Mouse (Mus musculus) kidney, postnatal 36 days (tissue): ENCODE data around the gene Amotl1.
A peak's percentile ranks its signal among the peaks of the same experiment; 100 is the strongest.
"Not testable (repeated sequence)": the region's sequence is repeated elsewhere in the genome, so short reads cannot be mapped to it uniquely, and the experiment has no call there.

ENCODE experiments used
- DNase-seq, 2 experiments: peaks; one replicate each; pipeline ENCODE4 v3.0.0; 2021 to 2022; ENCODE audit warnings: mixed read lengths in 2 of 2

Amotl1 gene

DNA sequence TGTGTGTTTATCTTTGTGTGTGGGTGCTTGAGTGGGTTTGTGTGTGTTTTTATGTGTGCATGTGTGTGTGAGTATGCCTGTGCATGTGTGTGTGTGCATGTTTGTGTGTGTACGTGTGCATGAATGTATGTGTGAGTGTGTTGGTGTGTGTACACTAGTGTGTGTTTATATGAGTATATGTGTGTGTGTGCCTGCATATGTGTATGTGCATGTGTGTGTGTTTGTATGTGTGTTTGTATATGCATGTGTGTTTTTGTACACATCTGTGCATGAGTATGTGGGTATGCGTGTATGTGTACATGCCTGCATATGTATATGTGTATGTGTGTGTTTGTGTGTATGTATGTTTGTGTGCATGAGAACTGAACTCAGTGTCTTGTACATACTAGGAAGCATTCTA lies 46.7 kb downstream of the Amotl1 start:
- DNase-seq = no peak

DNA sequence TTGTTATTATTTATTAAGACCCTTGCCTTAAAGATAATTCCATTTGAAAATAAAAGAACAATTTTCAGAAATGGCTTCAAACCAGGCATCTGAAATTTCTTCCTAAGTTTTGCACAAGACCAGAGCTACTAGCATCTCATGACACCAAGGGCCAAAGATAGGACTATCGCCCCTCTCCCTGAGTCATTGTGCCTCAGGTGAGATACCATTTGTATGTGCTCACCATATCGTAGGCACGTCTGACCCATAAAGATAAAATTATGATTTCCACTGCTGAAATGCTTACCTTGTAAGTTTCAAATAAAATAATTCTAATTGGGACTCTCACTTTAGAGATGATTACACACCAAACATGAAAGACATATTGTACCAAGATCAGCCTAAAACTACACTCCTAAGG lies 47.4 kb downstream of the Amotl1 start:
- DNase-seq = no peak

DNA sequence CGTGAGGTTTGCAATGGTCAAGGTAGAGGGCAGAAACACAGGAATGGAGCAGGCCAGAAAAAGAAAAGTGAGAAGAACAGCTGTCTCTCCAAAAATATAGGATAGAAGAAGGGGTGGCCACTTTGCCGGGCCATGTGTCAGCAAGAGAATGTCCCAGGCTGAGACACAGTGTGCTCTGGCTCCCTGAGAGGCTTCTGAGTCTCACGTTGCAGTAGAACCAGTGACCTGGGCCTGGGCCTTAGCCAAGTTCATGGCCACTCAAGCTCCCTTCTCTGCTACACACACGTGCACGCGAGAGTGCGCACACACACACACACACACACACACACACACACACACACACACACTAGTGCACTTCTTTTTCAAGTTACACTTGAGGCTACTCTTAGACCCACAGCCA lies 48.0 kb downstream of the Amotl1 start:
- DNase-seq = no peak

DNA sequence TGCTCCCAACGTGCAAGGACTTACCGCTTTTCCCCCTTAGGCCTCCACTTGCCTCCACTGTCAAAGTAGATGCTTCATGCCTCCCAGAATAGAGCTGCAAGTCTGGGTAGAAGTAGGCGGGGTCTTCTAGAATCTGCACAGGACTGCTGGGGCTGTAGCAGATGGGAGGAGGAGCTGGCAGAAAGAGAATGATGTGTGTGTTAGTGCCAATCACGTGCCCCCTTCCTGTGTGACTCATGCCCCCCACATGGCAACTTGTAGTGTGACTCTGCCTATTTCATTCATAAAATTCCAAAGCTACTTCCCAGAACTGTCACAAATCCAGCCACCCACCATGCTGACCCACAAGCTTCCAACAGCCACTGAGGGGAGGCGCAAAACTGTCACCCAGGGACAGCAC lies 48.4 kb downstream of the Amotl1 start:
- DNase-seq = no peak

DNA sequence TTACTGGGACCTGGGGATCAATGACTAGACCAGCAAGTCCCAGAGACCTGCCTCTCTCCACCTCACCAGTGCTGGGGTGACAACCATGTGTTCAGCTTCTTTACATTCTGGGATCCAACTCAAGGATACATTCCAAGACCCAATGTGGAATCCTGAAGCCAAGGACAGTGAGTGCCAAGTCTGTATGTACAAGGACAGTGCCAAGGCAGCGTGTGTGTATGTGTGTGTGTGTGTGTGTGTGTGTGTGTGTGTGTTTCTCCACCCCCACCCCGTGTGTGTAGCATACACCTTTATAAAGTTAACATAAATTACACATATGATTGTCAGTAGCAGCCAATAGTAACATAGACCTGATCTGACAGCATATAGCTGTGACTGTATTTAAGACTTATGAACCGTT lies 49.0 kb downstream of the Amotl1 start:
- DNase-seq = no peak

DNA sequence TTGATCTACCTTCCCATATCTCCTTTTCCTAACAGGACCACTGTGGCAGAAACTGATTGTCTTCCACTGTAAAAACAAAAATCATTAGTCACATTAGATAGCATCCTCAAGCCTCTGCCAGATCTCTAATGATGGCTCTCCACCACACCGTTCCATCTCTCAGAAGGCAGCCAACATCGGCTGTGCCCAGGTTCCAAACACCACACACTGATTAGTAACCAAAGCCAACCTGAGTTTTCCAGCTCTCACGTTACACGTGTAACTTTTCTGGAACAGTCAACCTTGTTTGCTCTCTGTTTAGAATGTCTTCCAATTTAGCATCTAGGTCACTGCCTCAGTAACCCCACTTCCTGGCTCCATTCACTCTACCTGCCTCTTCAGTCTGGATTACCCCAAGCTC lies 51.0 kb downstream of the Amotl1 start:
- DNase-seq = no peak

DNA sequence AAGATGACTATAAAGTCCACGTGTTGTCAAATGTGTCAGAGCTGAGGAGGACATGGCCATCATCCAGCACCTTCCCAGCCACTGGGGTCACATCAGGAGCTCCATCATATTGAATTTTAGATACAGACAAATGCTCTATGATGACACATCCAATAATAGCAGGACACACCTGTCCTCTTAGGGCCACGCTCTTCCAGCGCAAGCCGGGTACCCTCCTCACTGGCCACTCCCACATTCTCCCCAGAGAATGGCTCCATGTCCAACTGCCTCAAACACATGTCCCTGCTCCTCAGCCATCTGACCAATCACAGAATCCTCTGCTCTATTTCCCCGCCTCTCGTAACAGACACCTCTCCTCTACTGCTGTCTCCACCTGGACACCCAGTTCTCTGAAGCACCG lies 54.2 kb downstream of the Amotl1 start:
- DNase-seq = no peak

DNA sequence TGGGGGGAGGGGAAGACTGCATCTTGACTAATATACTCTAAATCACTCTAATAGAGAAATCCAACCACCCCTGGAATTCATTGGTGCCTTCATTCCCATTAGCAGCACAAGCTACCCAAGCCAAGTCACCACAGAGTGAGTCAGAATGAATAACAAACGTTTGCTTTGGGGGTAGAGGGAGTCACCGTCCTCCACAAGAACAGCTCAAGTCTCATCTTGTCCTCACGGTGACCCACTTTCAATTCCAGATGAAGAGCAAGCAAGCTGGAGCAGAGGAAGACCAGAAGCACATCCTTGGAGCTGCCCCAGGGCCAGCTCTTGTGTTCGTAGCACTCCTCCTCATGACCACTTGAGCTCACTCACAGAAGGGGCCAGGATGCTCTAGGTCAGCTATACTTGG lies 56.2 kb downstream of the Amotl1 start:
- DNase-seq = no peak

DNA sequence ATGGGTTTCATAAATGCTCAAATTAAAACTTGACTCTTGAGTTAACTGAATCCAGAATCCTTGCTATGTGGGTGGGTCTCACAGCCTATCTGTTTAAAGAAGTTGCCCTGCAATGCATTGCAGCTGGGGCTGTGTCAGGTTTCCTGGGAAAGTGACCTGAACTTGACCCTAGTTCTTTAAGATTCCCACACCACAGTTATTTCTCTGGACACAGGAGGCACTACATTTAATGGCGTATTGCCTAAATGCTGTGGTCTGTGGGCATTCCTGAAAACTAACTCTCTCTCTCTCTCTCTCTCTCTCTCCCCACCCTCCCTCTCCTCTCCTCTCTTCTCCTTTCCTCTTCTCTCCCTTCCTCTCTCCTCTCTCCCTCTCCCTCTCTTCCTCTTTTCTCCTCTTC lies 59.2 kb downstream of the Amotl1 start:
- no peak for DNase-seq

DNA sequence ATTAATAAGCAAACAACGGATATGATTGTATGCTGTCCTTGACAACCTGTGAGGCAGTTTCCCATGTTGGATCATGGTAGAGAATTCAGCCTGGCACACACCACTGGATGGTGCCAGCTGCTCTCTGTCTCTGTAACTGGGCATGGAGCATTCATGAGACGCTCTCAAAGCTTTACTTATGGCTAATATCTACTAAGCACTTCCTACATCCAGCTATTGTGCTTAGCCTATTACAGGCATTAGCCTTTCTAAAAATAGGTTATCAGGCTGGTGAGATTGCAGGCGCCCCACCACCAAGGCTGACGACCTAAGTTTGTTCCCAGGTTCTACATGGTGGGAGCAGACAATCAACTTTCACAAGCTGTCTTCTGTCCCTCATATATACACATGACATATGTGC lies 65.9 kb downstream of the Amotl1 start:
- DNase-seq = no peak

DNA sequence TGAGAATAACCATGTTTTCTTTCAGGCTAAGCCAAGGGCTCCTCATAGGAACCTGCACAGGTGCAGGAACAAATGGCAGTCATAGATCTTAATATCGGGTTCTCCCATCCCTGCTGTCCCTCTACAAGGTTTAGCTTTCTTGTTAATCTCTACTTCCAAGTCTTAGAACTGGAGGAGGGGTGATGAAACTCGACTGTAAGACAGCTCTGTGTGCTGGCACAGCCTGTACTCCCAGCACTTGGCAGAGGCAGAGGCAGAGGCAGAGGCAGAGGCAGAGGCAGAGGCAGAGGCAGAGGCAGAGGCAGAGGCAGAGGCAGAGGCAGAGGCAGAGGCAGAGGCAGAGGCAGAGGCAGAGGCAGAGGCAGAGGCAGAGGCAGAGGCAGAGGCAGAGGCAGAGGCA lies 68.5 kb downstream of the Amotl1 start:
- not testable (repeated sequence) for DNase-seq

DNA sequence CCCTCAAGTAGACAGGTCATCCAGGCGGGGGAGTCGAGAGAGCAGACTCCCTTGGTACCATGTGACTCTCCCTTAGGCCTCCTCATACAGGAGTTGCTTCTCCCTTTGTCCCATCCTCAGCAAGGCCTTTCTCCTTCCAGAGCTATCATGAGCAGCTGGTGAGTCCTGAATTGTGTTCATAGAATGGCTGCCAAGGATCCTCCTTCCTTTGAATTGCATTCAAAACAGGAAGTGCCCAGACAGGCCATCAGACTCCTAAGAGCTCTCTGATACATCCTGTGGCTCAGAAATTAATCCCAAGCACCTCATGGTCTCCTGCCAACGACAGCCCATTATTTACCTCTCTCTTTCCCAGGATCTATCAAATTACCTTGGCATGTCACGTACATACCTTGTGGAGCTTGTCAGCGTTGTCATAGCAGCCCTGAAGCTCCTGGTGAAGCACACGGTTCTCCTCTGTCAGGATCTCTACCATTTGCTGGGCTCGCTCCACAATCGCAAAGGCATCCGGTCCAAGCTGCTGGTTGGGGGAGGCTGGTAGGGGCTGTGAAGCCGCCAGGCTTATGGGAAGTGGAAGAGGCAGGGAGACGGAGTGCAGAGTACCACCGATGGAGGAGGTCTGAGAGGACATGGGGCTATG lies 70.0 kb downstream of the Amotl1 start:
- peak; percentile 33 to 59 for DNase-seq

DNA sequence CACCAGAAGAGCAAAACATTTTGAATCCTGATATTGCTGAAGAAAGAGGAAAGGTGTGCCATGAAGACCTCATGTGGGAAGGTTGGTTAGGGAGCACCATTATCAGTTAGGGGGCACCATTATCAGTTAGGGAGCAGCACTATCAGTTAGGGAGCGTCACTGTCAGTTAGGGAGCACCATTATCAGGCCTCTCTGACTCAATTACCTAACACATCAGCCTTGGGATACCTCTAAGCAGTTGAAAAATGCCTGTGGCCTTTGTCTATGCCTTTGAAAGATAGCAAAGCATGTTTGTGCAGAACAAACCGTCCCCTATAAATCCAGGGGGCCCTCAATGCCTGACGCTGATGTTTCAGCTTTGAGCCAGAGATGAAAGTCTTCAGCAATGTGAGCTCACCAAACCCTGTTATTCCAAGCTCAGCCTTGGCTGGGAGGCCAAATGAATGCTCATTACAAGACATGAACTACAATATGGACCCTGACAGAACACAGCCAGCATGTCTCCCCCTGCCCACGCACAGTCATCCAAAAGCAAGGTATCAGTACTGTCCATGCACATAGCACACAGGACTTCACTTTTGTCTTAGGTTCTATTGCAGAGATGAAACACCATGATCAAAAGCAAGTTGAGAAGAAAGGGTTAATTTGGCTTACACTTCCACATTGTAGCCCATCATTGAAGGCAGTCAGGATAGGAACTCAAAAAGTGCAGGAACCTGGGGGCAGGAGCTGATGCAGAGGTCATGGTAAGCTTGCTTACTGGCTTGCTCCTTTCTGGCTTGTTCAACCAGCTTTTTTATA lies 75.5 kb downstream of the Amotl1 start:
- no peak for DNase-seq

DNA sequence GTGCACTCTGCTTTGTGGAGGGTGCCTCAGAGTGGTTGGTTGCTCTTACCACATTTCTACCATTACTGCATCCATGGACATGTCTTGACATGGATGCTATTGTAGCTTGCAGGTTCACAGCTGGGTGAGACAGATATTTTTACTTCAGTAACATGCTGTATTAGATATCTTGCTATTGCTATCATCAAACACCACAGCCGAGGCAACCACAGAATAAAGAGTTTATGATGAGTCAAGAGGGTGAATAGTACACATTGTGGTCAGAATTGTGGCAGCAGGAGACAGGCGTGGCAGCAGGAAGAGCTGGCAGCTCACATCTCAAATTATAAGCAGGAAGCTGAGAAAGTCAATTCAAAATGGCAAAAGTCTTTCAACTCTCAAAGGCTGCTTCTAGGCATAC lies 76.4 kb downstream of the Amotl1 start:
- no peak for DNase-seq

DNA sequence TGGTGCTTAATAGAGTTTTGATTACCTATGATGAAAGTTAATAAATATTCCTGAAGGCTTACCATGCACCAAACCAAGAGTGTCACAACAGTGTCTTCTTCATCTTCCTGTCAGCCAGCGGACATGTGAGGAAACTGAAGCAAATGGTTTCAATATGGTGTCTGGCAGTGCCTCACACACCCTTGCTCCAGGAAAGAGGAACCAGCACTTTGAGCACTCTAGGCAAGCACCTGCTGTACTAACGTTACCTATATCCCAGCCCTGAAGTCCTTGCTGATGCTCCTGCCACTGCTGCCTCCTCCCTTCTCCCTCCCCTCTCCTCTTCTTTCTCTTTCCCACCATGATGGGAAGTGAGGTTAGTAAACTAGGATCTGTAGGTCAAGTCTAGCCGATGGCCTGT lies 80.4 kb downstream of the Amotl1 start:
- no peak for DNase-seq

DNA sequence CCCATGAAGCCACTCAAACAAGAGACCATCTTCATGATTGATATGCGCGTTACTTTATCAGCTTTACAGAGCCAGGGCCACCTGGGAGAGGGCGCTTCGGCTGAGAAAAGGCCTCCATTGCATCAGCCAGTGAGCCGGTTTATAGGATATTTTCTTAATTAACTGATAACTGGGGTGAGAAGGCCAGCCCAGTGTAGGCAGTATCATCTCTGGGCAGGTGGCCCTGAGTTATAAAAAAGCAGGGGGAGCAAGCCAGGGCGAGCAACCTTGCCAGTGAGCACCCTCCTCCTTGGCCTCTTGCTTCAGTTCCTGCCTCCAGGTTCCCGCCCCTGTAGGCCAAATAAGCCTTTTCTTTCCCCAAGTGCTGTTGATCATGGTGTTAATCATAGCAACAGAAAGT lies 81.5 kb downstream of the Amotl1 start:
- no peak for DNase-seq

DNA sequence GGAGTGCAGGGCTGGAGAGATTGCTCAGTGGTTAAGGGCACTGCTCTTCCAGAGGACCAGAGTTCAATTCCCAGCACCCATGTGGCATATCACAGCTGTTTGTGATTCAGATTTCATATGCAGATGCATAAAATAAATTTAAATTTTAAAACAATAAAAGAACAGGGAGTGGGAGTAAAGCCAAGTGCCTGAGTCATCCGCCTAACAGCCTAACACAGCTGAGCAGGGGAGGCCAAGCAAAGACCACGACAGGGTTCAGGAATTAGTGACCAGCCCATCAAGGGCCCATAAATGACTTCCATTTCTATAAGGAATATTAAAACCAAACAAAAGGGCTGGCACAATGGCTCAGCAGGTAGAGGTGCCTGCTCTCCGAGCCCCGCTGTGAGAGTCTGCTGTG lies 84.3 kb downstream of the Amotl1 start:
- no peak for DNase-seq

DNA sequence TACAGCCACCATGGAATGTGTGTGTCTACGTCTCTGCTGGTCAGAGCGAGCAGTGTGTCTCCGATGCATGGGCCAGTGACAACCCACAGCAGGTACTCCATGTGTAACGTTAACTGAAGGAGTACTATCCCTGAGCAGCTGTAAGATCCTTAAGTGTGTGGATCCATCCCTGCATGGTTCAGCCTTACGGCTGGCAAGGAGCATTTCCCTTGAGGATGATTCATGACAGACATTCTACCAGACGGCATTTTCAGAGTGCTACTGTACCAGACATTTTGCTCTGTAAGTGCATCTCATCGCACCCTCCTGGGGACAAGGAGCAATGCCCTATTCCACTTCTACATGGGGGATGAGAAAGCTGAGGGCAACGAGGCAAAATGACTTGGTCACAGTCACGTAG lies 84.9 kb downstream of the Amotl1 start:
- no peak for DNase-seq

DNA sequence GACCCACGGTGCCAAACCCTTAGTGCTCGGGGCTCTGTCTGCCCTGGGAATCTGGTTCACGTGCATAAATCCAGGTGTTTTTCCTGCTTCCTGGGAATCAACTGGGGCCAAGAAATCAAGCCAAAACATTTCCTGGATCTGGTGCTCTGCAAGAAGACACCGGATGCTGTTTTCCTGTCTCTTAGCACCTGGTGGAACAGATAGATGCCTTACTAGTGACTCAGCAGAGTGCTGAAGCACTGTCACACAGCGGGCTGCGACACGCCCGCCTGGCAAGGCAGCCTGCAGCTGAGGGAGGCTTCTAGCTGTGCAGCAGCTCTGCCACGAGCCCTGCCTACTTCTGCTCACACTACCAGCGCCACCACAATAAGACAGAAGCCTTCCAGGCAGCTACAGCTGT lies 85.4 kb downstream of the Amotl1 start:
- peak; percentile 30 to 37 for DNase-seq

DNA sequence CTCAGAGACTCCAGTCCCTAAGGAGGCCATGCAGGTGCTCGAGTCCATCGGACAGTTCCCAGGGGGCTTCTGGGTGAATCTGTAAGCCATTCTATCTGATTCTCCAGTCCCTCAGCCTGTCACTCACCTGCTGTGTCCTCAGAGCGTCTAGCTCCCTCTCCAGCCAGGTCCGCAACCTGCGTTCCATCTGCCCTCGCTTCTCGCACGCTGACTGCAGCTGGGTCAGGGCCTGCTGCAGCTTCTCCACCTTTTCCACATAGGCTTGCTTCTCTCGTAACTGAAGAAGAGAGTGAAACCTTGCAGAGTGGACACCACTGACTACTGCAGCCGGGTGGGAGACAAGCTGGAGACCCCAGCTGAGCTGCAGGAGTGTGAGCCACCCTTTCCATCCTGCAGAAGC lies 86.5 kb downstream of the Amotl1 start:
- DNase-seq = no peak

DNA sequence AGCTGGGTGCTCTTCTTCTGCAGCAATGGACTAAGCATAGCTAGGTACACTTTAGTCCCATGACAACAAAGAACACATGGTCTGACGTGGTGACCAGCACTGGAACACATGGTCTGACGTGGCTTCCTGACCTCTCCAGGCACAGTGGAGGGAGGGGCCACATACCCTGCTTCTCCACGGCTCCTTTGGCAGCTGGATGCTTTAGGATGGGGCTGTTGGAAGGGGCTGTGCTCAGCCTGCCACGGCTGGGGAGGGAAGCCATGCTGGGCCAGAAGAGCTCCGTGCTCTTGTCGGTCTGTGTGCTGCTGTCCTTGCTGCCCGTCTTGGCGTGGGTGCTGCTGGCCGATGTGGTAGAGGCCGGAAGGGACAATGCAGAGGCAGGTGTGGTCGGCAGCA lies 96.5 kb downstream of the Amotl1 start:
- DNase-seq = no peak

DNA sequence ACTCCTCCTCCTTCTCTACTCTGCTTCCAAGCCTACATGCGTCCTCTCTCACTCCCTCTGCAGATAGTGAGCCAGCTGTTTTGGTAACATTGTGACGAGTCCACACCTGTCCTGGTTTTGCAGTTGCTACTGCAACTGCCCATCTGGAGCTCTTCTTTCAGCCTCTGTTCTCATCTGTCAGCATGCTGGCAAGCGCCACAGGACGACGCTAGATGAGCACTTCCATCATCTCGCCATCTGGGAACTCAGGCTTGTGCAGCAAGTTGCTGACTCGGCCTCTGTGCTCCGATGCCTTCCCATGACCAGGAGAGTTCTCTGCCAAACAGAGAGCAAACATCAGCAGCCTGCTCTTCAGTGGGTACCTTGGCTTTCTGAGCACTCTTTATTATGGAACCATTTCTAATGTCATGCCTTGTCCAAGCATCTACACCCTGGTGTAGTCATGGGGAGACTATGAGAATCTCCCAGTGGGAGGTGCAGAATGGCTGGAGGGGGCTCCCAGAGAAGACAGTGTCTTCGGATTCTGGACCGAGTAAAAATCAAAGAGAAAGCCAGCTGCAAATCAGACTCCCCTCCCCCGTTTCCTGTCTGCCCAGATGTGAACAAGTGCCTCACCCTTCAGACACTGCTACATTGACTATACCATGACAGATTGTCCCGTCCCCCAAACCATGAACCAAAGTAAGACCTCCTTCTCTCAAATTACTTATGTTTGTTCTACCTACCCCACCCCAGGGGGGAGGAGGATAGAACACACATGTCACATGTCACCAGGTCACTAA lies 97.1 kb downstream of the Amotl1 start:
- DNase-seq = no peak

DNA sequence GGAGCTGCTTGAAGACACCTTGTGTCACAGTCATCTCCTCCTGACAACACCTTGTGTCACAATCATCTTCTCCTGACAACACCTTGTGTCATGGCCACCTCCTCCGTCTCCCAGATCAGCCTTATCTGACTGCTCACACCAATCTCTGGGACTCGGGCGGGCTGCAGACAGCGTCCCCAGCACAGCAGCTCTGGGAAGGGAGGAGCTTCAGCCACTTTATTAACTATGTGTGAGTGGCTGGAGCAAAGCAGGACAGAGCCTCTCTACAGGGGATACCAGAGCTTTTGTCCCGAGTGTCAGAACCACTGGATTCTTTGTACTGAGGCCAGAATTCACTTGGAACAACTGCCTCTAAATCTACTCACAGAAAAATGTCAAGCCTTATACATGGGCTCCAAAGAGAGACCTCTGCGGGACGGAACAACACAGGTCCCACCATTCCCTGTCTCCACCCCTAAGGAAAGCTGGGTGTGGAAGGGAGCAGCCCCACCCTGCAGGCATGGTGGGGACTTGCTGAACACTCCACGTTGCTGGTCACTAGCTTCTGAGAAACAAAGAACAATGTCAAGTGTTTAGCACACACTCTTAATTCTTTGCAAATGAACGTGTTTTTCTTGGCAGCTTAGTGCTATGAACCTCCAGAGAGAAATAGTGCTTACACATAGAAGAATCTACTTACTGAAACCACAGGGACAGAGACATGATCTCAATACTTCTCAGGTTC lies 100.7 kb downstream of the Amotl1 start:
- DNase-seq = no peak
